Mouse (Mus musculus) CD4-positive, CD25-positive, alpha-beta regulatory T cell, adult 2 months (primary cell): ENCODE data around the gene Eps8l2.

Experiments
- DNase-seq: peaks from one replicate; pipeline ENCODE4 v3.0.0-alpha.2; 2012; ENCODE audit warnings: low read depth, low spot score

Gene Eps8l2

DNA sequence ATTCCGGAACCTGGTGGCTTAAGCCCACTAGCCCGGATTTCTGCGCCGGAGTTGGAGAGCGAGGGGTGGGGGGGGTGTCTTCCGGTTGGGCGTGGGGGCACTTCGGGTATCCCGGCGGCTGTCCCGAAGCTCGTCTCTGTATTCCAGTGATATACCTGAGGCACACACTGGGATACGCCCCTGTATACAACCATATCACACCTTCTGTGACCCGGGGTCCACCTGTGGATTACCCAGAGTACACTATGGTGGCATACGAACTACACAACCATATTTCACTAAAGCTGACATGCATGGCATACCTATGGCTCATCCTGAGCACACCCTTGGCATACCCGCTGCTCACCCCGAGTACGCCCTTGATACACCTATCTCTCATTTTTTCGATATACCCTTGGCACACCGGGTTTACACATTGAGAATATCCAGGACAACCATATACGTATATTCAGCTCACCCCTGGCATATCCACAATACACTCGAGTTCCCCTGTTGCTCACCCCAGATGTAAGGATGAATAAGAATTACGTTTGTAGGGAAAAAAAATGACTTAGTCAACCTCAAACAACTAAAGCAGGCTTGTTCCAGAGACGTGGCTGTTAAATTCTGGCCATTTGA, 10.2 kb upstream of the Eps8l2 start:
- DNase-seq: no peak

DNA sequence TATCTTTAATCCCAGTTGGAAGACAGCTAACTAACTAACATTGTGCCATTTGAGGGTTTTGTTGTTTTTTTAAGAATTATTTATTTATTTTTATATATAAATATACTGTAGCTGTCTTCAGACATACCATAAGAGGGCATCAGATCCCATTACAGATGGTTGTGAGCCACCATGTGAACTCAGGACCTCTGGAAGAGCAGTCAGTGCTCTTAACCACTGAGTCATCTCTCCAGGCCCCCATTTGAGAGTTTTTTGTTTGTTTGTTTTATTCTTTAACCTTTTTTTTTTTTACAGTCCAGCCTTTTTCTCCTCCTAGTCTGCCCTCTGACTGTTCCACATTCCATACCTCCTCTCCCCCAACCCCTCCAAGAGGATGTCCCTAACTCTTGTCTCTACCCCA, 8.0 kb upstream of the Eps8l2 start:
- DNase-seq: no peak

DNA sequence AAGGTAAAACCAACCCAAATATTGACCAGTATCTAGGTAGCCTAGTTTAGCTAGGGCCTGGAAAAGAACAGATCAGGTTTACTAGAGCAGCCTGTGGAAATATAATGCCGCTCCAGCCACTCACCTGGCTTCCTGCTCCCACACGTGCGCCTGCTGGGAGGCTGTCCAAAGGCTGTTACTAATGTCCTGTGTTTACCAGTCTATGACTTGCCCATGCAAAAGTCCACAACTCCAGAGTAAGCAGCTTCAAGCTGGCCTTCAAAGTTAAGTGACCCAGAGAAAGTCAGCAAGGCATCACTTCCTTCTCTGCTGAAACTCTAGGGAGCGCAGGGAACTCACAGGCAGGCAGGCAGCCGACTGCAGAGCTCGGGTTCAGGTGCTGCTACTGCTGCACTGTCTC, 6.7 kb upstream of the Eps8l2 start:
- DNase-seq: no peak

DNA sequence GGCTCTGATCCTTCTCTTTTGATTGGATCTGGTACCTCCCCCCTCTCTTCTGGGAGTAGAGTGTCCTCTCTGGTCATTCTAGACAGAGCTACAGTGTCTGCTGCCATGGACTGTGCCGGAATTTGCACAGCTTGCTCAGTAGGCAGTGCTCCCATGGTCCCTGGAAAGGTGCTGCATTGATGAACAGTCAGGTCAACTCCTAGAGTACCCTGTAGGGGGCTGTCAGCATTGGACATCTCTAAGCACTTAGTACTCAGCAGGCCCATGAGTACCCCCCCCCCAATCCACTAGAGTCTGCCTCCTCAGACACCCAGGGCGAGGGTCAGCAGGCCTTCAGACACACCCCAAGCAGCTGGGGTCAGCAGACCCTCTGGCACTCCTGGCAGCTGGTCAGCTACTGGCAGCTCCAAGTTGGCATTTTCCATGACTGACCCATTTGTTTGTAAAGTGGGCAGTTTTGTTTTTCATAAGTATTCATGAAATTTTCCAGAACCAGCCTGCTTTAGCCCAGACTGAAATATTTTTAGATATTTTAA, 3.6 kb upstream of the Eps8l2 start:
- no peak for DNase-seq

- DNase-seq: no peak
These were observed 3.0 kb upstream of the Eps8l2 start for GRCm38 (mm10) chr7:141335682-141336081.

GRCm38 (mm10) chr7:141336296-141336695, 2.4 kb upstream of the Eps8l2 start:
- no peak for DNase-seq

GRCm38 (mm10) chr7:141337716-141338416, 814 bp upstream of the Eps8l2 start:
- no peak for DNase-seq

- DNase-seq: no peak
These were observed 688 bp downstream of the Eps8l2 start for GRCm38 (mm10) chr7:141339215-141339920.

DNA sequence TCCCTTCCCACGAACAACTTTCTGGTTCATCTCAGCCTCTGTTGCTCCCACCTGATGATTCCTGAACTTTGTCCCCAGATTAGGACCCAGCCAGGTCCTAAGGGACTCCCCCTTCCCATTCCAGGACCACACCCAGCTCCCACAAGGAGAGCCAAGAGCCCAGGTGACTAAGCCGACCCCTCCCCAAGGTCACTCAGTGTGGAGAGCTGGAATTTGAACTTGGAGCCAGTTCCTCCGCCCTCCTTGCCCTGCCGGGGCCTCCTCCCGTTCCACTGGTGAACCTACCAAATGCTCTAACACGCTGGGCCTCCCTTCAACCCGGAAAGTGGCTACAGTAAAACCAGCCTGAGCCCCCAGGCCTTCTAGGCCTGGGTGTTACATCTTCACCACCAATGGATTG, 1.3 kb downstream of the Eps8l2 start:
- DNase-seq: no peak

DNA sequence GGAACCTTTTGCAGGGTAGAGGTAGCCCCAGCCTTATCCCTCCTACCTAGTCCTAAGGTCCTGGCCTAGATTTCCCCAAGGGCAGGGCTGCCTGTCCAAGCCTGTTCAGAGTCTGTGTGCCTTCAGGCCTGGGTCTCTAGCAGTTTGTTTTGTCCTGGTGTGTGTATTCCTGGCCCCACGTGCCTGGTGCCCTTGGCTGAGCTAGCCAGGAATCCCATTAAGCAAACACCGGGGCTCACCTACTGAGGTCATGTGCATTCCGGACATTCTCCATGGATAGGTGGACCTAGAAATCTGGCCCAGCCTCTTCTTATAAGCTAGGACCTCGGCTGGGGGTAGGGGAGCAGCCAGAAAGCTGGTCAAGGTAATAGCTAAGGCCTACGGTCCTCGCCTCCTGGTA, 1.8 kb downstream of the Eps8l2 start:
- no peak for DNase-seq

DNA sequence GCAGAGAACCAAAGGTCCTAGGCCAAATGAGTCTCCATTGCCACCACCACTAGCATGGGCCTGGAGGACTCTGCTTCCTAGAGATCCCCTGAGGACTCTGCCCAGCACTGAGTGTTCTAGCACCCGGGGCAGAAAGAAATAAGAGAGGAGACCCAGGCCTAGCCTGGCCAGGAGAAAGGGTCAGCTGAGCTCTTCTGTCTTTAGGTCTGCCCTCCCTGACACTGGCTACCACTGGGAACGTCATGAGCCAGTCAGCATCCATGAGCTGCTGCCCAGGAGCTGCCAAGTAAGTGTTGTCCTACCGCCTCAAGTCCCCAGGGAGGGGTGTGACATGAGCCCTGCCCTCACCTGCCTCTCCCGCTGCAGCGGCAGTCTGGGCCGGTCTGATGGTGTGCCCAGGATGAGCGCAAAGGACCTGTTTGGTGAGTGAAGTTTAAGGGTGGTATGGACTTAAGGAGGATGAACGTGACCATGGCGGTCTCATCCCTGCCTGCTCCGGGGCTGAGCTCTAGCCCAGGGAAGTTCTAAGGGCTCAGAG, 3.1 kb downstream of the Eps8l2 start:
- no peak for DNase-seq

- DNase-seq: no peak
These were observed 4.5 kb downstream of the Eps8l2 start for GRCm38 (mm10) chr7:141343230-141343629.

GRCm38 (mm10) chr7:141343696-141344095, 5.0 kb downstream of the Eps8l2 start:
- DNase-seq: no peak

DNA sequence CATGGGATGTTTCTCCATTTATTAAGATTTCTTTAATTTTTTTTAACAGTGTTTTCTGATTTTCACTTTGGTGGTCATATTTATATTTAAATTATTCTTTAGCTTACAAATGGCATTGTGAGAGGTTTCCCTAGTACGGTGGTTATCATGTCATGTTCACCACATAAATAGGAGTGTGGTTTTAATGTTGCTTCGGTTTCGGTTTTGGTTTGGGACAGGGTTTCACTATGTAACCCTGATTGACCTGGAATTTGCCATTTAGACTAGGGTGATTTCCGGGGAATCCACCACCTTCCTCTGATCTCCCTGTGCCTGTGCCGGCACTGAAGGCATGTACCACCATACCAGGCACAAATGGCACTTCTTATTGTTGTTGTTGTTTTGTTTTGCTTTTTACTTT, 6.1 kb downstream of the Eps8l2 start:
- peak; percentile 59 for DNase-seq

DNA sequence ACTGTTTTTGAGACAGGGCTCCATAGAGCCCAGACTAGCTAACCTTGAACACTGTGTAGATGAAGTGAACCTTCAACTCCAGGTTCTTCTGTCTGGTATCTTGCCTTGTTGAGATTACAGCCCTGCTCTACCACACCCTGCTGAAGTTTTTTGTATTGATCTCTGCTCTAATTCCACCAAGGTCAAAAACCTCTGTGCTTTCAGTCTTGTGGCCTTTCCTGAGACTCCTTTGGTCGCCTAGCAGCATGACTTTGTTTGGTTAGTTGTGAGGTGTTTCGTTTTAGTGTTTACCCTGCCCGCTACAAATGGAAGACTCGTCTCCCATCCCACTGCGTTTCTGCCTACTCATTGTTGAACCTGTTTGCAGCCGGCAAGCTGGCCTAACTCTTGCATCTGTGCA, 12.4 kb downstream of the Eps8l2 start:
- no peak for DNase-seq

DNA sequence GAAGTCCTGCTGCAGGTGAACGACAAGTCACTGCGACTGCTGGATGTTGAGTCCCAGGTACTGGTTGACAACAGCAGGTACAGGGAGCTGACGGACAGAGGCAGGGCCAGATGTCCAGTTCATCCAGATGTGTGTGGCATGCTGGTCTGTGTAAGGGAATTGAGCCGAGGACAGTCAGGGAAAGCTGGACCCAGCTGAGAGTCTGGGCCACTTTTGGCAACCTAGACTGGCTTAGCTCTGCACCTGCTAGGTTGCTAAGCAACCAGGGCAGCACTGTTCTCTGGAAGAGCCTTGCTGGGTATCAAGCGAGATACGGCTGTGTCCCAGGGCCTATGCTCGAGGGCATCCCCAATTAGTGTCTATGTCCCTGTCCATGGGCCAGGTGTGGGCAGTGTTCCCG, 16.4 kb downstream of the Eps8l2 start:
- no peak for DNase-seq

DNA sequence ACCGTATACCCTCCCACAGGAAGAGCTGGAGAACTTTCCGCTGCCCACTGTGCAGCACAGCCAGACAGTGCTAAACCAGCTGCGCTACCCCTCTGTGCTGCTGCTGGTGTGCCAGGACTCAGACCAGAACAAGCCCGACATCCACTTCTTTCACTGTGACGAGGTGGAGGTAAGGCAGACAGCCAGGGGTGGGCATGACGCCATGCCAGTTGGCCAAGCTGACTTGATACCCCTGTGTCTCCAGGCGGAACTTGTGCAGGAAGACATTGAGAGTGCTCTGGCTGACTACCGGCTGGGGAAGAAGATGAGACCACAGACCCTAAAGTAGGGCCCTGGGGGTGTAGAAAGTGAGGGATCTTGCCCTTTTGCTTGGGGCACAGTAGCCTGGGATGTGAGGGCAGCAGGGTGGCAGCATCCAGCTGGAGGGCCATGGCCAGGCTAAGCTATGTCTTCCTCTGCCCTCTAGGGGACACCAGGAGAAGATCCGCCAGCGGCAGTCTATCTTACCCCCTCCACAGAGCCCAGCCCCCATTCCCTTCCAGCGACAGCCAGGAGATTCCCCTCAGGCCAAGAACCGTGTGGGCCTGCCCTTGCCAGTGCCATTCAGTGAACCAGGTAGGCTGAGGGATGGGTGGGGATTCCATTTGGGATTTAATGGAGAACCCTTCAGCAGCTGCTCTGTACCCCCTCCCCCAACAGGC, 17.1 kb downstream of the Eps8l2 start:
- peak; percentile 25 for DNase-seq

DNA sequence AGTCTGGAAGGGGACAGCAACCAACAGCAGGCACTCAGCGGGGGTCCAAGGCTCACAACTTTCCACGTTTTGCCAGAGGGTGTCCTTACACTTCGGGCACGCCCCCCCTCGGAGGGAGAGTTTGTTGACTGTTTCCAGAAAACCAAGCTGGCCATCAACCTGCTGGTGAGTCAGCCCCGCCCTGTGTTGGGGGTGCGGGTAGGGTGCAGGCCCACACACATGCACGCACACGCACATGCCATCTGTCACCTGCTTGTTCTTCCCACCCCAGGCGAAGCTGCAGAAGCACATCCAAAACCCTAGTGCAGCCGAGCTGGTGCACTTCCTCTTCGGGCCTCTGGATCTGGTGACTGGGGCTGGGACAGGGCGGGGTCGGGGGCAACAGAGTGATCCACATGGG, 18.3 kb downstream of the Eps8l2 start:
- no peak for DNase-seq

DNA sequence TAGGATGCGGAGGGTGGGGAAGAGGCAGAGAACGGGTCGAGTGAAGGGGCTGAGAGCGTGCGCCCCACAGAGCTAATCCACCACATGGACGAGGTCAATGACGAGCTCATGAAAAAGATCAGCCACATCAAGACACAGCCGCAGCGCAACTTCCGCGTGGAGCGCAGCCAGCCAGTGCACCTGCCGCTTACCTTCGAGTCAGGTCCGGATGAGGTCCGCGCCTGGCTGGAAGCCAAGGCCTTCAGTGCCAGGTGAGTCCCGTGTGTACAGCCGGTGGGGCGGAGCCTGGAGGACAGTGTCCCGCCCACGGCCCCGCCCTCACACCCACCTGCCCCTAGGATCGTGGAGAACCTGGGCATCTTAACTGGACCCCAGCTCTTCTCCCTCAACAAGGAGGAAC, 22.8 kb downstream of the Eps8l2 start:
- peak; percentile 54 for DNase-seq

GRCm38 (mm10) chr7:141363106-141363751, 24.5 kb downstream of the Eps8l2 start:
- peak; percentile 88 for DNase-seq

DNA sequence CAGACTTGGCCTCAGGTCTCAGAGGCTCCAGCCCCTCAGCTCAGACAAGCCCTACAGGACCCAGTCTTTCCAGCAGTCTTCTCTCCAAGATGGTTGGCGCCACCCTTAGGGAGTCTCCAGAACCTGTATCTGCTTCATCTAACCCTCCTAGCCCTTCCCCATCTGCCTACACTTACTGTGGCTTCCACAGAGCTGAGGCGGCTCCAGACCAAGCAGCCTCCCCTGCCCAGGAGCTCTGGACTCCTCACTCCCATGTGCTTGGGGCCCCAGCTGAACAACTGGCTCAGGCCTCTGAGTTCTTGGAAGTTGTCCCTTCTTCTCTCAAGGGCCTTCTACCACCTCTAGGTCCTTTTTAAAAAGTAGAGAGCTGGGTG, 25.1 kb downstream of the Eps8l2 start:
- DNase-seq: no peak
